Mouse (Mus musculus): ENCODE results near the gene Gm9767. TPM values are rescaled to one million over a fixed set of nuclear protein-coding genes. Genes with fewer than 3 reads are reported as not detected.
A peak's percentile ranks its signal among the peaks of the same experiment; 100 is the strongest.

Gene Gm9767
- total and polyA plus RNA-seq, 2 experiments from 2014 or later = not detected

DNA sequence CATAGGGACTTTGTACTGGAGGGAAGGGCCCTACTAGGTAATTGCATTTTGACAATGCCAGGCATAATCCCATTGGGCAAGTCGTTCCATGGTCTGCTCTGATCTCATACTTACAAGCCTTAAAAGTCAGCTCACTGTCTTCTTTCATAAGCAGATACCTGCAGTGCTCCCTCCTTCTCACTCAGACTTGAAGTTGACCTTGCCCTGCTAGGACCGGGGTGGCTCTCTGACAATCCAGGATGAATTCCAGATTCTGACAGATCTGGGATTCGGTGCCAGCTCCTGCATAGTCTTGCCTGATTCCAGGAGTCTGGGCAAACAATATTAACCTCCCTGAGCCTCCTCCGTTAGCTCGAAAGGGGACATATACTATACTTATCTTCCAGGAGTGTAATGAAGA is 6.1 kb upstream of the Gm9767 start:
- no peak for TF ChIP-seq CTCF (IDR thresholded peaks at IDR 0.05; ENCODE audit: low read depth)
- no peak for TF ChIP-seq EP300 (IDR thresholded peaks at IDR 0.05; ENCODE audit: low read depth)
- ATAC-seq (ENCODE audit: insufficient read depth, low read depth) (no peak), DNase-seq (ENCODE audit: low spot score) (no peak)
- Histone ChIP-seq H3K9me3 (replicated peaks; ENCODE audit: control insufficient read depth, low read length) (no peaks in the 10 kb centered on the region), H3K4me1 (ENCODE audit: control insufficient read depth, insufficient read depth) (no peaks in the 10 kb centered on the region), H3K9ac (replicated peaks; ENCODE audit: low read depth, low read length) (no peak overlapping the region), H3K4me3 (ENCODE audit: low read depth, low read length) (no peak overlapping the region), H3K27ac (ENCODE audit: low read depth) (no peak overlapping the region), H3K4me2 (ENCODE audit: low read depth, low read length) (no peak overlapping the region), H3K27me3 (ENCODE audit: control insufficient read depth, insufficient read depth, low read length) (peaks cover 7% of the 10 kb centered on the region; the same call in 1 of the 2 replicates), H3K36me3 (replicated peaks; ENCODE audit: control insufficient read depth, insufficient read depth, low read length) (no peaks in the 10 kb centered on the region)
- 71% methylated on average over 5 of the region's 5 CpGs for WGBS

DNA sequence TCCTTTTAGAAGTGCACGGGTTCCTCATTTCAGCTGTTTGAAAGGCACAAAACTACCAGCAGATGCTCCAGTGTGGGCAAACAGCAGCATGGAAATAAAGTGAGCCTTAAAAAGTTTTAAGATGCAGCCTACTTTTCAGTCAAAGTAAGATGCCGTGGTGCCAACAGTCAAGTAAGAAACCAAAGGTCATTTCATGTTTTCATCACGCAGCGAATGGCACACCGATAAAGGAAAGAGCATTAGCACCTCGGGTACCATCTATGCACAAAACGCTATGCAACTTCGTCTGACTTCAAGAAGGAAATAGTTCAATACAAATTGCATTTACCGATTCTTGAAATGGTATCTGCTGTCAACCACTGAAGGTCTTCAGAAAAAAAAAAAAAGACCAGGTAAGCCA is 1.1 kb upstream of the Gm9767 start:
- WGBS = 84% methylated on average over 9 of the region's 9 CpGs
- H3K27me3 ChIP-seq (ENCODE audit: control insufficient read depth, insufficient read depth, low read length) = peaks cover 30% of the 10 kb centered on the region
- no peak for DNase-seq (ENCODE audit: low spot score)
- no peak overlapping the region for H3K27ac ChIP-seq (ENCODE audit: low read depth)
- H3K4me2 ChIP-seq (ENCODE audit: low read depth, low read length) = no peak overlapping the region
- no peak overlapping the region for H3K9ac ChIP-seq (replicated peaks; ENCODE audit: low read depth, low read length)
- no peak for ATAC-seq (ENCODE audit: insufficient read depth, low read depth)
- no peaks in the 10 kb centered on the region for H3K9me3 ChIP-seq (replicated peaks; ENCODE audit: control insufficient read depth, low read length)
- H3K4me1 ChIP-seq (ENCODE audit: control insufficient read depth, insufficient read depth) = peaks cover 7% of the 10 kb centered on the region
- TF ChIP-seq EP300 (IDR thresholded peaks at IDR 0.05; ENCODE audit: low read depth) = no peak
- no peak for TF ChIP-seq CTCF (IDR thresholded peaks at IDR 0.05; ENCODE audit: low read depth)
- no peak overlapping the region for H3K4me3 ChIP-seq (ENCODE audit: low read depth, low read length)
- no peaks in the 10 kb centered on the region for H3K36me3 ChIP-seq (replicated peaks; ENCODE audit: control insufficient read depth, insufficient read depth, low read length)

- WGBS = under 1% methylated on average over 42 of the region's 46 CpGs
These were observed 577 bp downstream of the Gm9767 start, which contains the start of gene Tmem200a for GRCm38 (mm10) chr10:26078521-26079142. Gene Tmem200a, minus strand, starts transcription at chr10:26079052.

GRCm38 (mm10) chr10:26079678-26080077 is 1.6 kb downstream of the Gm9767 start:
- Histone ChIP-seq H3K27me3 (ENCODE audit: control insufficient read depth, insufficient read depth, low read length) (peaks cover 30% of the 10 kb centered on the region), H3K4me3 (ENCODE audit: low read depth, low read length) (no peak overlapping the region), H3K4me2 (ENCODE audit: low read depth, low read length) (no peak overlapping the region), H3K9me3 (replicated peaks; ENCODE audit: control insufficient read depth, low read length) (no peaks in the 10 kb centered on the region), H3K4me1 (ENCODE audit: control insufficient read depth, insufficient read depth) (peaks cover 7% of the 10 kb centered on the region), H3K9ac (replicated peaks; ENCODE audit: low read depth, low read length) (no peak overlapping the region), H3K36me3 (replicated peaks; ENCODE audit: control insufficient read depth, insufficient read depth, low read length) (no peaks in the 10 kb centered on the region), H3K27ac (ENCODE audit: low read depth) (no peak overlapping the region)
- no peak for DNase-seq (ENCODE audit: low spot score)
- 59% methylated on average over 3 of the region's 3 CpGs for WGBS
- ATAC-seq (ENCODE audit: insufficient read depth, low read depth) = no peak
- TF ChIP-seq CTCF (IDR thresholded peaks at IDR 0.05; ENCODE audit: low read depth) (no peak), EP300 (IDR thresholded peaks at IDR 0.05; ENCODE audit: low read depth) (no peak)

More at GRCm38 (mm10) chr10:26078521-26079142, 577 bp downstream of the Gm9767 start, which contains the start of gene Tmem200a:
- H3K27ac ChIP-seq (ENCODE audit: low read depth) = no peak within 1 kb of the TSS
- peaks cover 30% of the 10 kb centered on the region for H3K27me3 ChIP-seq (ENCODE audit: control insufficient read depth, insufficient read depth, low read length)
- peak; percentile 44 for TF ChIP-seq CTCF (IDR thresholded peaks at IDR 0.05; ENCODE audit: low read depth)
- no peak for TF ChIP-seq EP300 (IDR thresholded peaks at IDR 0.05; ENCODE audit: low read depth)
- H3K4me3 ChIP-seq (ENCODE audit: low read depth, low read length) = peak within 1 kb of the TSS; percentile 59
- no peak; the same call in 1 of the 2 replicates for ATAC-seq (ENCODE audit: insufficient read depth, low read depth)
- H3K4me2 ChIP-seq (ENCODE audit: low read depth, low read length) = peak within 1 kb of the TSS; percentile 97
- peaks cover 7% of the 10 kb centered on the region for H3K4me1 ChIP-seq (ENCODE audit: control insufficient read depth, insufficient read depth)
- no peaks in the 10 kb centered on the region for H3K36me3 ChIP-seq (replicated peaks; ENCODE audit: control insufficient read depth, insufficient read depth, low read length)
- DNase-seq (ENCODE audit: low spot score) = peak; percentile 14
- peak within 1 kb of the TSS; percentile 16; the same call in 1 of the 2 replicates for H3K9ac ChIP-seq (replicated peaks; ENCODE audit: low read depth, low read length)
- H3K9me3 ChIP-seq (replicated peaks; ENCODE audit: control insufficient read depth, low read length) = no peaks in the 10 kb centered on the region

- Histone ChIP-seq H3K9me3 (replicated peaks; ENCODE audit: control insufficient read depth, low read length) (no peaks in the 10 kb centered on the region), H3K36me3 (replicated peaks; ENCODE audit: control insufficient read depth, insufficient read depth, low read length) (no peaks in the 10 kb centered on the region), H3K9ac (replicated peaks; ENCODE audit: low read depth, low read length) (no peak overlapping the region), H3K4me3 (ENCODE audit: low read depth, low read length) (no peak overlapping the region), H3K27ac (ENCODE audit: low read depth) (no peak overlapping the region), H3K4me2 (ENCODE audit: low read depth, low read length) (no peak overlapping the region), H3K27me3 (ENCODE audit: control insufficient read depth, insufficient read depth, low read length) (peaks cover 21% of the 10 kb centered on the region), H3K4me1 (ENCODE audit: control insufficient read depth, insufficient read depth) (peaks cover 7% of the 10 kb centered on the region)
- TF ChIP-seq CTCF (IDR thresholded peaks at IDR 0.05; ENCODE audit: low read depth) = no peak
- TF ChIP-seq EP300 (IDR thresholded peaks at IDR 0.05; ENCODE audit: low read depth) = no peak
- no peak for ATAC-seq (ENCODE audit: insufficient read depth, low read depth)
- no peak for DNase-seq (ENCODE audit: low spot score)
- WGBS = 56% methylated on average over 4 of the region's 4 CpGs
These were observed 4.0 kb downstream of the Gm9767 start for GRCm38 (mm10) chr10:26082081-26082480.

Measured in heart, postnatal 0 days (tissue).